Mouse (Mus musculus): ENCODE results near the gene Rhobtb1.

GRCm38 (mm10) chr10:69295919-69296318 is 144.7 kb downstream of the Rhobtb1 start:
- TF ChIP-seq REST (IDR thresholded peaks at IDR 0.05; ENCODE audit: insufficient read depth, insufficient read length) (no peak), POLR2A (IDR thresholded peaks at IDR 0.05; ENCODE audit: insufficient read length, low read depth) (no peak), USF1 (IDR thresholded peaks at IDR 0.05; ENCODE audit: low read depth) (no peak), SRF (IDR thresholded peaks at IDR 0.05; ENCODE audit: control insufficient read depth, insufficient read length, low read depth) (no peak), MAX (IDR thresholded peaks at IDR 0.05; ENCODE audit: low read depth) (no peak), CEBPB (IDR thresholded peaks at IDR 0.05; ENCODE audit: insufficient read depth, poor library complexity, severe bottlenecking) (no peak), MYOD1 (IDR thresholded peaks at IDR 0.05; ENCODE audit: control insufficient read depth in 1 of 3, insufficient read length in 2 of 3, low read depth in 2 of 3) (no peak), E2F4 (IDR thresholded peaks at IDR 0.05; ENCODE audit: insufficient read depth) (no peak), TCF3 (IDR thresholded peaks at IDR 0.05; ENCODE audit: insufficient read length, low read depth) (no peak), TCF12 (IDR thresholded peaks at IDR 0.05; ENCODE audit: insufficient read depth, poor library complexity, severe bottlenecking) (no peak), MYOG (IDR thresholded peaks at IDR 0.05; ENCODE audit: control insufficient read depth in 1 of 3, insufficient read depth in 1 of 3, insufficient read length in 2 of 3, low read depth in 2 of 3) (no peak)
